Comparison of ENCODE assay signal across 9 mouse cellular contexts in genomic region chr17:45718323-45718722, GRCm38 (mm10). TPM values are rescaled to one million over a fixed set of nuclear protein-coding genes. Genes with fewer than 3 reads are reported as not detected.
DNase-seq lines count a peak whose midpoint lies in the region; ATAC-seq and TF ChIP-seq lines count a peak whose summit lies in the region.
"Had no signal": no experiment of that assay in that cellular context is flagged by ENCODE, and none has a peak within 500 bp of the region (broad histone marks: within the 10 kb centered on the region; RNA-seq: fewer than 3 reads in every experiment).

No protein-coding gene starts in this region.

- peak; percentile 96 for TF ChIP-seq CTCF in layer of hippocampus, adult 2 months (conservative IDR thresholded peaks at IDR 0.05)

- no peak overlapping the region for H3K27ac ChIP-seq in hindbrain, embryonic 10.5 days
- no peak overlapping the region for H3K27ac ChIP-seq in hindbrain, embryonic 12.5 days
- H3K27ac ChIP-seq in layer of hippocampus, adult 2 months, result no peak overlapping the region
- H3K27ac ChIP-seq: limb, embryonic 12.5 days had no signal

- no peak for ATAC-seq in hindbrain, embryonic 12.5 days (ENCODE audit: low FRiP score)

- H3K9ac ChIP-seq in hindbrain, embryonic 12.5 days, result no peak overlapping the region
- H3K9ac ChIP-seq: limb, embryonic 12.5 days had no signal

- no peak overlapping the region for H3K4me3 ChIP-seq in hindbrain, embryonic 10.5 days
- H3K4me3 ChIP-seq in hindbrain, embryonic 12.5 days, result no peak overlapping the region
- no peak overlapping the region for H3K4me3 ChIP-seq in layer of hippocampus, adult 2 months
- H3K4me3 ChIP-seq: limb, embryonic 12.5 days had no signal

- no peaks in the 10 kb centered on the region for H3K27me3 ChIP-seq in hindbrain, embryonic 10.5 days (ENCODE audit: insufficient read depth, poor library complexity, severe bottlenecking)
- no peaks in the 10 kb centered on the region for H3K27me3 ChIP-seq in hindbrain, embryonic 12.5 days
- H3K27me3 ChIP-seq: limb, embryonic 12.5 days had no signal

- H3K4me2 ChIP-seq in hindbrain, embryonic 12.5 days (replicated peaks), result no peak overlapping the region
- H3K4me2 ChIP-seq: limb, embryonic 12.5 days had no signal

- H3K9me3 ChIP-seq in hindbrain, embryonic 10.5 days, result 0 out of 2 replicates have a peak, but pooled peaks cover 3% of the 10 kb centered on the region
- H3K9me3 ChIP-seq in hindbrain, embryonic 12.5 days (replicated peaks), result 0 out of 2 replicates have a peak, but pooled peaks cover 4% of the 10 kb centered on the region
- H3K9me3 ChIP-seq: limb, embryonic 12.5 days had no signal

- no peaks in the 10 kb centered on the region for H3K36me3 ChIP-seq in hindbrain, embryonic 10.5 days
- H3K36me3 ChIP-seq in hindbrain, embryonic 12.5 days, result no peaks in the 10 kb centered on the region
- H3K36me3 ChIP-seq: limb, embryonic 12.5 days had no signal

- DNase-seq in hindbrain, embryonic 10.5 days (ENCODE audit: low spot score), result peak; percentile 62
- DNase-seq in T-cell, adult 2 months (ENCODE audit: low spot score), result peak; percentile 58
- peak; percentile 79 for DNase-seq in embryo, embryonic 10.5 days (ENCODE audit: low spot score)
- peak; percentile 70 to 80 for DNase-seq in heart, postnatal 14 days
- peak; percentile 77 to 84 for DNase-seq in layer of hippocampus, adult 2 months (ENCODE audit: low spot score in 2 of 2)
- peak; percentile 83 for DNase-seq in lung, postnatal 10 days
- peak; percentile 68 for DNase-seq in right cerebral cortex, postnatal 4 days

- 12% methylated on average over 10 of the region's 10 CpGs for WGBS in hindbrain, embryonic 10.5 days
- 8% methylated on average over 10 of the region's 10 CpGs for WGBS in hindbrain, embryonic 12.5 days

- intact Hi-C loops in heart, postnatal 14 days (cut with DNase I), result loop anchor here (1.0 to 5.0 kb wide), 2 partner anchors 40 to 136 kb away; no protein-coding TSS in a partner anchor

- H3K4me1 ChIP-seq in hindbrain, embryonic 10.5 days (replicated peaks), result peaks cover 12% of the 10 kb centered on the region
- peaks cover 9% of the 10 kb centered on the region for H3K4me1 ChIP-seq in hindbrain, embryonic 12.5 days

RNA-seq across cellular contexts. Expression of gene 1600014C23Rik, which starts 15.3 kb away (rescaled TPM):
- 0.58 and 0.67 TPM in 2 replicates for polyA plus RNA-seq in hindbrain, embryonic 10.5 days (2016; fragmentation: Nextera tagmentation; extraction: Ambion mirVana)
- polyA plus RNA-seq in hindbrain, embryonic 12.5 days (2016; fragmentation: Nextera tagmentation; extraction: Ambion mirVana), result not detected in 2 replicates
- under 1 TPM in 1 of 2 experiments, not detected in 1; 0.60 TPM for total RNA-seq in heart, postnatal 14 days (2021)
- not detected for total RNA-seq in layer of hippocampus, adult 2 months (2021)
- polyA plus RNA-seq: limb, embryonic 12.5 days had no signal

RNA-seq across cellular contexts. Expression of gene Tmem63b, which starts 31.6 kb away (rescaled TPM):
- polyA plus RNA-seq in hindbrain, embryonic 10.5 days (2016; fragmentation: Nextera tagmentation; extraction: Ambion mirVana), result 60.5 and 83.5 TPM in 2 replicates
- 102 TPM in 2 replicates for polyA plus RNA-seq in hindbrain, embryonic 12.5 days (2016; fragmentation: Nextera tagmentation; extraction: Ambion mirVana)
- 10 to 100 TPM; 78.4 to 81.2 TPM for total RNA-seq in heart, postnatal 14 days (2021)
- total RNA-seq in layer of hippocampus, adult 2 months (2021), result 100 to 1,000 TPM; 165 to 176 TPM

RNA-seq across cellular contexts. Expression of gene Mrpl14, which starts 32.2 kb away (rescaled TPM):
- polyA plus RNA-seq in hindbrain, embryonic 10.5 days (2016; fragmentation: Nextera tagmentation; extraction: Ambion mirVana), result 146 and 150 TPM in 2 replicates
- polyA plus RNA-seq in hindbrain, embryonic 12.5 days (2016; fragmentation: Nextera tagmentation; extraction: Ambion mirVana), result 98.1 and 110 TPM in 2 replicates
- total RNA-seq in heart, postnatal 14 days (2021), result 100 to 1,000 TPM; 116 to 123 TPM
- total RNA-seq in layer of hippocampus, adult 2 months (2021), result 10 to 100 TPM; 34.8 to 43.5 TPM

RNA-seq across cellular contexts. Expression of gene Capn11, which starts 59.2 kb away (rescaled TPM):
- polyA plus RNA-seq in hindbrain, embryonic 10.5 days (2016; fragmentation: Nextera tagmentation; extraction: Ambion mirVana), result 0.31 and 1.2 TPM in 2 replicates
- 1.4 and 2.4 TPM in 2 replicates for polyA plus RNA-seq in hindbrain, embryonic 12.5 days (2016; fragmentation: Nextera tagmentation; extraction: Ambion mirVana)
- under 1 TPM; 0.81 to 0.98 TPM for total RNA-seq in heart, postnatal 14 days (2021)
- total RNA-seq in layer of hippocampus, adult 2 months (2021), result under 1 TPM; 0.28 to 0.44 TPM
